Mouse (Mus musculus) lung, embryonic 14.5 days (tissue): Measurements from ENCODE around the gene Cul9. TPM values are rescaled to one million over a fixed set of nuclear protein-coding genes. Genes with fewer than 3 reads are reported as not detected.

Experiments
- ATAC-seq: fragments of 200-750 bp; cut with Nextera tagmentation; 2 replicates; pipeline ENCODE4 v1.8.0; 2017; ENCODE audit warnings: mild to moderate bottlenecking, moderate TSS enrichment, moderate library complexity; ENCODE audit not compliant: insufficient read depth
- DNase-seq: peaks from one replicate; pipeline ENCODE4 v3.0.0-alpha.2; 2015
- H3K27ac ChIP-seq: fragments of 300-500 bp; sonication (generic); 2 replicates; pipeline ENCODE4 v1.5.1; 2014; ENCODE audit warnings: low read depth, mild to moderate bottlenecking, moderate library complexity
- H3K27me3 ChIP-seq: fragments of 300-500 bp; sonication (generic); 2 replicates; pipeline ENCODE4 v1.6.1; 2014; ENCODE audit warnings: low read length, control low read depth; ENCODE audit not compliant: insufficient read depth
- H3K36me3 ChIP-seq: fragments of 300-500 bp; sonication (generic); 2 replicates; pipeline ENCODE4 v1.6.1; 2014; ENCODE audit warnings: control low read depth; ENCODE audit not compliant: insufficient read depth
- H3K4me1 ChIP-seq: fragments of 300-500 bp; sonication (generic); 2 replicates; pipeline ENCODE4 v1.6.1; 2014; ENCODE audit warnings: antibody characterized with exemption, control low read depth; ENCODE audit not compliant: insufficient read depth
- H3K4me2 ChIP-seq: fragments of 300-500 bp; sonication (generic); 2 replicates; pipeline ENCODE4 v1.6.1; 2014; ENCODE audit warnings: mild to moderate bottlenecking
- H3K4me3 ChIP-seq: fragments of 300-500 bp; sonication (generic); 2 replicates; pipeline ENCODE4 v1.5.1; 2014; ENCODE audit warnings: low read depth, low read length
- H3K9ac ChIP-seq: fragments of 300-500 bp; sonication (generic); 2 replicates; pipeline ENCODE4 v1.6.1; 2014
- H3K9me3 ChIP-seq: fragments of 300-500 bp; sonication (generic); 2 replicates; pipeline ENCODE4 v1.6.1; 2016; ENCODE audit warnings: low read depth, low read length, control low read depth
- CTCF ChIP-seq: IDR thresholded peaks from 2 replicates; pipeline ENCODE4 v1.5.1; 2016; ENCODE audit warnings: antibody characterized with exemption, low read depth
- WGBS: fragments of 180-500 bp; shearing (Covaris S2); extraction: QIAGEN DNeasy Blood & Tissue Kit; methylation state at CpG from one replicate; pipeline ENCODE4 v1.1.7; 2014; 5-methylcytosine and 5-hydroxymethylcytosine counted together
- polyA plus RNA-seq: library from polyadenylated mRNA; unstranded; fragments of >200 nt; fragmentation: Nextera tagmentation; extraction: Ambion mirVana; gene quantifications from 2 replicates; pipeline ENCODE4 v1.2.1, GENCODE M21; 2014

Gene Cul9
- polyA plus RNA-seq, 1 experiment from 2014 or later: 2.9 TPM

DNA sequence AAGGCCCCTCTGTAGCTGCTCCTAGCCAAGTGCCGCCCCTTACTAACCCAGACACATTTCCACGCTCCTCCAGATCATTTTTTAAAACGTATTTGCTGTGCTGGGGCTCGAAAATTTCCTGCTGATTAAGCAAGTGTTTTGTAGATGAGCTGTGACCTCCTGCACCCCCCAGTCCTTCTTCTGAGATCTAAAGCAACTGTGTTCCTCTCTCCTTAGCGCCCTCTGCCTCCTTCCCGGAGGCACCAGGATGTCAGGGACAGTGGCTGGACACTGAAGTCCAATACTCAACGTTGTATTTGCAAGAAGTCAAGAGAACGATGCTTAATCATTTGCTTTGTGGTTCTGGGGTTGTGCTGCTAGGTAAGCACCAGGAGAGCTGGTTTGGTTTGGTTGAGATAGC is 84.8 kb downstream of the Cul9 start:
- Histone ChIP-seq H3K9ac (no peak overlapping the region), H3K4me3 (peak overlapping the region; percentile 30), H3K4me2 (peak overlapping the region; percentile 59), H3K27me3 (peaks cover 49% of the 10 kb centered on the region), H3K36me3 (no peaks in the 10 kb centered on the region), H3K27ac (no peak overlapping the region), H3K9me3 (no peaks in the 10 kb centered on the region), H3K4me1 (no peaks in the 10 kb centered on the region)
- TF ChIP-seq CTCF: peak; percentile 28
- WGBS: 5% methylated on average over 8 of the region's 8 CpGs
- DNase-seq (peak; percentile 49), ATAC-seq (no peak)

DNA sequence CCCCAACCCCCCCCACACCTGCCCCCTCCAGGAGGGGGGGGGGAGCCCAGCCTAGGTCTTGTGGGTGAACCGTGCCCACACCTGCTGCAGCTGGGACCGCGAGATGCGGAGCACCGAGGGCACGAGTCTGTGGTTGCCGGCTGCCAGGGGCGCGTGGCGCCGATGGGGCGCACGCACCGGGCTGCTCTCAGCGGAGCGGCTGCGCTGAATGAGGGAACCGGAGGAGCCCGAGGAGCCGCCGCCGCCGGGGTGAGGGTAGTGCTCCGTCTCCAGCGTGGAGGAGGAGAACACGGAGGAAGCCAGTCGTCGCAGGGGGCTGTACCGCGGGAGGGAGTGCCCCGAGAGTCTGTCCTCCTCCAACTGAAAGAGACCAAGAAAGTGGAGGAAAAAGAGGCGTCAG is 85.5 kb downstream of the Cul9 start:
- Histone ChIP-seq H3K4me1 (no peaks in the 10 kb centered on the region), H3K9me3 (no peaks in the 10 kb centered on the region), H3K27ac (no peak overlapping the region), H3K9ac (peak overlapping the region; percentile 39), H3K36me3 (no peaks in the 10 kb centered on the region), H3K27me3 (peaks cover 56% of the 10 kb centered on the region), H3K4me2 (peak overlapping the region; percentile 59), H3K4me3 (peak overlapping the region; percentile 30)
- peak; percentile 28 for DNase-seq
- TF ChIP-seq CTCF: no peak
- ATAC-seq: peak; percentile 32; the same call in 1 of the 2 replicates
- under 1% methylated on average over 32 of the region's 32 CpGs for WGBS

DNA sequence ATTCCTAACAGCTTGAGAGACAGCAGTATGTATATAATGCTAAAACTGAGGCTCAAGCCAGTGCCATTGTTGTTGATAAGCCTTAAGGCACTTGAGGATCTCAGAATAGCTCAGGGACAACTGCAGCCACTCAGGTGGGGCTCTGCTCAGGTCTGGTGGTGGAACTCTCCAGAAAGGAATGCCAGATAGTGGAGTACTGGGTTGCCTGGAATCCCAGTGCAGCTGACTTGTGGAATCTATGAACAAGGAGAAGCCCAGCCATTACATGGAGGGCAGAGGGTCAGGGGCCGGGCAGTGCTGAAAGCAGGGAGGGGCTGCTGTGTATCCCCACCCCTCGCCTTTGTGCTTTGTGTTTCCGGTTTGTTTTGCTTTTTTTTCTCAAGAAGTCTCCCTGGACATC is 87.7 kb downstream of the Cul9 start:
- no peaks in the 10 kb centered on the region for H3K36me3 ChIP-seq
- no peaks in the 10 kb centered on the region for H3K9me3 ChIP-seq
- H3K27me3 ChIP-seq: peaks cover 78% of the 10 kb centered on the region
- DNase-seq: no peak
- no peak overlapping the region for H3K4me2 ChIP-seq
- H3K4me1 ChIP-seq: peaks cover 7% of the 10 kb centered on the region; the same call in 1 of the 2 replicates
- WGBS: 24% methylated on average over 3 of the region's 3 CpGs
- H3K9ac ChIP-seq: no peak overlapping the region
- H3K4me3 ChIP-seq: no peak overlapping the region
- no peak for ATAC-seq
- H3K27ac ChIP-seq: no peak overlapping the region
- no peak for TF ChIP-seq CTCF

DNA sequence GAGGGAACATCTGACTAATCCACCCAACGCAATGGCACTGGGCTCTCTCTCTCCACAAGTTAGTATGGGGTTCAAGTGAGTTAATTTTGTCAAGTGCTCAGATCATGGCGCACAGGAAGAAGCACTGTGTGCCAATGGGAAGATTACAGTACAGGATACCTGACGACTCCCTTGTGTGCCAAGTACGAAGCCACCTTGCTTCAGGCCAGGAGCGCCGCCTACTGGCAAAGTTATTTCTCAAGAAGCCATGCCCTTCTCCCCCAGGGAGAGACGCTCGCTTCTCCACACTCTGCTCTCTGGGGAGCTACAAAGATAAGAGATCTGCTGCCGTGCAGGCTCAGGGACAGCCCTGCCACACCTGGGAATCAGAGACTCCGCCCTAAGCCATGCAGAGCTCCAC is 88.4 kb downstream of the Cul9 start:
- TF ChIP-seq CTCF: peak; percentile 64
- Histone ChIP-seq H3K4me1 (peaks cover 7% of the 10 kb centered on the region; the same call in 1 of the 2 replicates), H3K9ac (no peak overlapping the region), H3K27ac (no peak overlapping the region), H3K9me3 (no peaks in the 10 kb centered on the region), H3K4me3 (no peak overlapping the region), H3K27me3 (peaks cover 84% of the 10 kb centered on the region), H3K36me3 (no peaks in the 10 kb centered on the region), H3K4me2 (no peak overlapping the region)
- 12% methylated on average over 10 of the region's 10 CpGs for WGBS
- ATAC-seq (no peak), DNase-seq (peak; percentile 69)

DNA sequence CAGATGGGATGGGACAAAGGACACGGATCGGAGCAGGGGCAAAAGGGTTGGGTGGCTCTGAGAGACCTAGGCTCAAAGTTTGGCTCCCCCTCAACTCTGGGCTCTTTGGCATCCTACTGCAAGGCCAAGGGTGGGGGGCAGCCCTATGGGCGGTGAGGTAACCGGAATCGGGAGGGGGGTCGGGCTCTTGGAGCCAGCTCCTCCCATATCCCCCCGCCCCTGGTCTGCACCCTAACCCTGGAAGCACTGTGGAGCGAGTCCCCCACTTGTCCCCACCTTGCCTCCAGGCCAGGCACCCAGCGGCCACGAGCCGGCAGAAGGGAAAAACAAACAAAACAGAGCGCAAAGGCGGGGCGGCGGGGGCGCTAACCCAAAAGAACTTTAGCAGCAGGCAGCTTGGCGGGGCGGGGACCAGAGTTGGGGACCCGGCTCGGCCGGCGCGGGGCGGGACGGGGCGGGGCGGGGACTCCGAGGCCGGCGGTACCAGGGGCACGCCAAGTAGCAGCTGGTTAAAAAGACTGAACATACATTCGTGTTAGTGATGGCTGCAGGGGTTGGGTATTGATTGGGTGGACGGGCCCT is 91.0 kb downstream of the Cul9 start:
- WGBS: under 1% methylated on average over 33 of the region's 33 CpGs
- no peaks in the 10 kb centered on the region for H3K36me3 ChIP-seq
- peak overlapping the region; percentile 82 for H3K4me2 ChIP-seq
- H3K9ac ChIP-seq: peak overlapping the region; percentile 32
- H3K27ac ChIP-seq: no peak overlapping the region
- DNase-seq (peak; percentile 69), ATAC-seq (peak; percentile 52)
- H3K4me1 ChIP-seq: peaks cover 7% of the 10 kb centered on the region; the same call in 1 of the 2 replicates
- no peaks in the 10 kb centered on the region for H3K9me3 ChIP-seq
- no peak for TF ChIP-seq CTCF
- peaks cover 74% of the 10 kb centered on the region for H3K27me3 ChIP-seq
- peak overlapping the region; percentile 43 for H3K4me3 ChIP-seq

DNA sequence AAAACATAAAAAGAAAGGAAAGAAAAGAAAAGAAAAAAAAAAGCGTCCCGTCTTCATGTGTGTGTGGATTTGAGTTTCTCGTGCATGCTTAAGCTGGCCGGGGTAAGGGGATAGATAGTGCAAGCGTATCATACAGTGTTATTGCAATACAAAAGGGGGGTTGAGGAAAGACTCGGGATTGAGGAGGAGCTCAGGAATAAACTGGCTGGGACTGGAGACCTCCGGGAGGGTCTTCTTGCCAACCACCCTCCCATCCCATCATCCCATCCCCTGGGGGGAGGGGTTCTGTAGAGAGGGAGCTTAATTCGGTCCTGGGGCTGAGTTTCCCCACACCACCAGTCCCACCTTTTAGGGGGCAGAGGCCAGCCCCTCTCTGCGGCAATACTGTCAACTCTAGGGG is 91.6 kb downstream of the Cul9 start:
- ATAC-seq (no peak; the same call in 1 of the 2 replicates), DNase-seq (no peak)

DNA sequence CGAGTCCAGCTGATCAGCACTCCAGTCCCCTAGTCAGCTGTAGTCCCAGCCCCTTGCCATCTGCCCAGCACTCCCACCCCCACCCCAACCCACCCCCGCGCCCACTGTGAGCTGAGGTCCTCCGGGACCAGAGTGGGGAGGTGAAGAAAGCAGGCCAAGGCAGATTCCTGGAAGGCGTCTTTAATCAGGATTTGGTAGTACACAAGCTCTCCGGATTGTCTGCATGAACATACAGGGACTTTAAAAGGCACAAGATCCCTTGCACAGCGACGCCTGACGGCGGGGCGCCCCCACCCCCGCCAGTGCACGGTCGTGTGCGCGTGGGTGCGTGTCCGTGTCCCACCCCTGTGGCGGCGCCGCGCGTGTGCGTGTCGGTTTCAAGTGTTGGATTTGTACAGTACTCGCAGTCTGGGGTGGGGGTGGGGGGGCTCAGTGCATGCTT is 92.2 kb downstream of the Cul9 start:
- no peaks in the 10 kb centered on the region for H3K9me3 ChIP-seq
- WGBS: 3% methylated on average over 23 of the region's 26 CpGs
- H3K36me3 ChIP-seq: no peaks in the 10 kb centered on the region
- no peak for ATAC-seq
- peak overlapping the region; percentile 43 for H3K4me3 ChIP-seq
- peak overlapping the region; percentile 82 for H3K4me2 ChIP-seq
- H3K4me1 ChIP-seq: peaks cover 7% of the 10 kb centered on the region; the same call in 1 of the 2 replicates
- peak; percentile 24 for DNase-seq
- TF ChIP-seq CTCF: peak; percentile 32; the same call in 1 of the 2 replicates
- no peak overlapping the region for H3K27ac ChIP-seq
- peaks cover 61% of the 10 kb centered on the region for H3K27me3 ChIP-seq
- H3K9ac ChIP-seq: no peak overlapping the region

More for the DNA sequence above, 91.6 kb downstream of the Cul9 start:
- Histone ChIP-seq H3K27me3 (peaks cover 67% of the 10 kb centered on the region), H3K4me3 (peak overlapping the region; percentile 43), H3K9me3 (no peaks in the 10 kb centered on the region), H3K36me3 (no peaks in the 10 kb centered on the region), H3K4me1 (peaks cover 7% of the 10 kb centered on the region; the same call in 1 of the 2 replicates), H3K4me2 (peak overlapping the region; percentile 82), H3K27ac (no peak overlapping the region), H3K9ac (no peak overlapping the region; the same call in 1 of the 2 replicates)
- WGBS: 2% methylated on average over 9 of the region's 9 CpGs
- TF ChIP-seq CTCF: no peak
